9 mouse cellular contexts compared by ENCODE assay signal in the genomic region with DNA sequence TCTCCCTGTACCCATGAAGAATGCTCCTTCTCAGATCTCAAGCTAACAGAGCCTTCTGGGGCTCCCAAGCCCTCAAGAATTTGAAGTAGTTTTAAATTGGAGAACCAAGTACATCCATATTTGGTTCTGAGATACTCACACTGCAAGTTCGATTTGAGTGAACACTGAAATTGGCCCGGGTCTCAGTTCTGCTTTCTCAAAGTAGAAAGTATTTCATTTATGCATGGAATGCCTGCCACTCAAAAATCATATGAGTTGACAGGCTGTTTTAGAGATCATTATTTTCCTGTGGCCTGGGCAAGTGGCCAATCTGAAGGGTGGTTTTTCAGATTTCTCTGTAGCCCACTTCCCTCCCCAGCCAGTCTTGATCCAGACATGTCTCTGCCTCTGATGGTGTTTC. TPM values are rescaled to one million over a fixed set of nuclear protein-coding genes. Genes with fewer than 3 reads are reported as not detected.
DNase-seq lines count a peak whose midpoint lies in the region; ATAC-seq and TF ChIP-seq lines count a peak whose summit lies in the region.
"Had no signal": no experiment of that assay in that cellular context is flagged by ENCODE, and none has a peak within 500 bp of the region (broad histone marks: within the 10 kb centered on the region; RNA-seq: fewer than 3 reads in every experiment).

No protein-coding gene starts in this region.

- peak; percentile 19 for DNase-seq in forebrain, embryonic 14.5 days (ENCODE audit: low spot score)
- no peak for DNase-seq in forebrain, embryonic 11.5 days (ENCODE audit: low spot score)
- DNase-seq in left cerebral cortex, adult 2 months (ENCODE audit: extremely low spot score in 1 of 2, low spot score in 2 of 2), result no peak
- no peak for DNase-seq in left cerebral cortex, adult 18-20 months (ENCODE audit: low spot score in 2 of 2)
- DNase-seq in heart, embryonic 10.5 days (ENCODE audit: low spot score), result no peak
- DNase-seq in cerebellum, adult 11 months, result no peak
- no peak for DNase-seq in left cerebral cortex, postnatal 10 days (ENCODE audit: extremely low spot score in 1 of 2, low spot score in 2 of 2)
- DNase-seq: cerebellum, adult 9-10 months had no signal

- H3K27ac ChIP-seq in forebrain, embryonic 14.5 days (ENCODE audit: low read depth, low read length), result no peak overlapping the region
- no peak overlapping the region for H3K27ac ChIP-seq in forebrain, embryonic 11.5 days (ENCODE audit: low read depth, low read length)
- peak overlapping the region; percentile 6; the same call in 1 of the 2 replicates for H3K27ac ChIP-seq in left cerebral cortex, adult 2 months
- H3K27ac ChIP-seq in heart, embryonic 10.5 days, result peak overlapping the region; percentile 59
- H3K27ac ChIP-seq in macrophage, result peak overlapping the region; percentile 53

- 82% methylated on average over 2 of the region's 2 CpGs for WGBS in forebrain, embryonic 14.5 days
- 91% methylated on average over 2 of the region's 2 CpGs for WGBS in forebrain, embryonic 11.5 days
- WGBS in heart, embryonic 10.5 days, result 59% methylated on average over 2 of the region's 2 CpGs
- 0% methylated on average over 2 of the region's 2 CpGs for WGBS in macrophage (ENCODE audit: missing documents)

- no peak overlapping the region for H3K9ac ChIP-seq in forebrain, embryonic 14.5 days (ENCODE audit: low read length)
- H3K9ac ChIP-seq in forebrain, embryonic 11.5 days (ENCODE audit: low read length), result no peak overlapping the region

- H3K4me3 ChIP-seq in forebrain, embryonic 14.5 days (ENCODE audit: low read depth, low read length), result no peak overlapping the region
- H3K4me3 ChIP-seq in forebrain, embryonic 11.5 days (ENCODE audit: low read depth, low read length), result no peak overlapping the region
- H3K4me3 ChIP-seq in left cerebral cortex, adult 2 months, result no peak overlapping the region
- H3K4me3 ChIP-seq in heart, embryonic 10.5 days, result no peak overlapping the region
- no peak overlapping the region for H3K4me3 ChIP-seq in macrophage (ENCODE audit: inconsistent target)

- no peak overlapping the region for H3K4me2 ChIP-seq in forebrain, embryonic 14.5 days (ENCODE audit: low read length)
- H3K4me2 ChIP-seq in forebrain, embryonic 11.5 days (ENCODE audit: low read depth, low read length, severe bottlenecking), result no peak overlapping the region

- no peaks in the 10 kb centered on the region for H3K4me1 ChIP-seq in forebrain, embryonic 14.5 days (ENCODE audit: control insufficient read depth, insufficient read depth, low read length)
- no peaks in the 10 kb centered on the region for H3K4me1 ChIP-seq in forebrain, embryonic 11.5 days (replicated peaks; ENCODE audit: control insufficient read depth, insufficient read depth, low read length)
- peaks cover 22% of the 10 kb centered on the region for H3K4me1 ChIP-seq in heart, embryonic 10.5 days

- no peak for ATAC-seq in forebrain, embryonic 14.5 days
- no peak for ATAC-seq in forebrain, embryonic 11.5 days (replicated peaks; ENCODE audit: low FRiP score)

- intact Hi-C loops in left cerebral cortex, adult 2 months (cut with DNase I), result no loop called here
- intact Hi-C loops in left cerebral cortex, postnatal 10 days (cut with DNase I), result no loop called here

- H3K36me3 ChIP-seq in forebrain, embryonic 14.5 days (ENCODE audit: control insufficient read depth, insufficient read depth, low read length), result no peaks in the 10 kb centered on the region
- no peaks in the 10 kb centered on the region for H3K36me3 ChIP-seq in forebrain, embryonic 11.5 days (ENCODE audit: control insufficient read depth, insufficient read depth, low read length)
- no peaks in the 10 kb centered on the region for H3K36me3 ChIP-seq in heart, embryonic 10.5 days
- no peaks in the 10 kb centered on the region for H3K36me3 ChIP-seq in macrophage (ENCODE audit: inconsistent target)

- H3K9me3 ChIP-seq in forebrain, embryonic 14.5 days (replicated peaks; ENCODE audit: control insufficient read depth, low read length), result no peaks in the 10 kb centered on the region
- no peaks in the 10 kb centered on the region for H3K9me3 ChIP-seq in forebrain, embryonic 11.5 days (ENCODE audit: control insufficient read depth, low read length)
- H3K9me3 ChIP-seq in heart, embryonic 10.5 days, result no peaks in the 10 kb centered on the region

- no peaks in the 10 kb centered on the region for H3K27me3 ChIP-seq in forebrain, embryonic 14.5 days (replicated peaks; ENCODE audit: control insufficient read depth, insufficient read depth, low read length)
- H3K27me3 ChIP-seq in forebrain, embryonic 11.5 days (ENCODE audit: control insufficient read depth, insufficient read depth, low read length), result no peaks in the 10 kb centered on the region
- H3K27me3 ChIP-seq in heart, embryonic 10.5 days (ENCODE audit: insufficient read depth, poor library complexity, severe bottlenecking), result no peaks in the 10 kb centered on the region

- H3K79me2 ChIP-seq in macrophage (ENCODE audit: inconsistent target), result peaks cover 41% of the 10 kb centered on the region

- TF ChIP-seq CTCF in left cerebral cortex, adult 2 months (IDR thresholded peaks at IDR 0.05), result no peak

RNA-seq across cellular contexts. Expression of a gene that starts 36.7 kb away (rescaled TPM):
- polyA plus RNA-seq in forebrain, embryonic 14.5 days (2014; fragmentation: Nextera tagmentation; extraction: Ambion mirVana), result 5.3 and 6.3 TPM in 2 replicates
- 4.5 and 9.6 TPM in 2 replicates for polyA plus RNA-seq in forebrain, embryonic 11.5 days (2014; fragmentation: Nextera tagmentation; extraction: Ambion mirVana)
- total RNA-seq in left cerebral cortex, adult 2 months (2021), result 1 to 10 TPM; 7.4 to 9.0 TPM
- 10 to 100 TPM; 11.4 to 12.0 TPM for total RNA-seq in left cerebral cortex, adult 18-20 months (2021)
- 15.4 and 18.5 TPM in 2 replicates for polyA plus RNA-seq in heart, embryonic 10.5 days (2016; fragmentation: Nextera tagmentation; extraction: Ambion mirVana)
- total RNA-seq in macrophage (2018; cell fraction: chromatin; rRNA removed), result 10 to 100 TPM in 10 of 26 experiments, 1 to 10 TPM in 13, under 1 TPM in 3; 0.28 to 56.1 (median 3.7) TPM
- total RNA-seq in macrophage (2018; cell fraction: cytosol; rRNA removed), result 10 to 100 TPM in 11 of 26 experiments, 1 to 10 TPM in 14, under 1 TPM in 1; 0.82 to 22.1 (median 5.2) TPM
- total RNA-seq in macrophage (2018; cell fraction: nucleus; rRNA removed), result 10 to 100 TPM in 8 of 26 experiments, 1 to 10 TPM in 15, under 1 TPM in 3; 0.52 to 32.4 (median 6.2) TPM
- 7.1 to 11.4 TPM (median 9.7 TPM) in 3 replicates for polyA plus RNA-seq in macrophage (2018)
- total RNA-seq in left cerebral cortex, postnatal 10 days (2021), result 10 to 100 TPM; 11.6 to 17.2 TPM

Comparison
In these comparisons a context has a peak if more than half of its experiments do, and no peak if none do; other contexts are left out.
1. H3K27ac ChIP-seq: peak in left cerebral cortex, adult 2 months (single experiment), heart, embryonic 10.5 days (single experiment) and macrophage (single experiment); none in forebrain, embryonic 14.5 days (single experiment) and forebrain, embryonic 11.5 days (single experiment).